Mouse (Mus musculus) 3134 (cell line): ENCODE results near the gene Crocc.
A peak's percentile ranks its signal among the peaks of the same experiment; 100 is the strongest.

ENCODE experiments used
- DNase-seq: peaks from one replicate; pipeline ENCODE4 v3.0.0-alpha.2; 2011; ENCODE audit warnings: low spot score; ENCODE audit not compliant: insufficient read length; ENCODE audit errors: extremely low read depth

Crocc gene

DNA sequence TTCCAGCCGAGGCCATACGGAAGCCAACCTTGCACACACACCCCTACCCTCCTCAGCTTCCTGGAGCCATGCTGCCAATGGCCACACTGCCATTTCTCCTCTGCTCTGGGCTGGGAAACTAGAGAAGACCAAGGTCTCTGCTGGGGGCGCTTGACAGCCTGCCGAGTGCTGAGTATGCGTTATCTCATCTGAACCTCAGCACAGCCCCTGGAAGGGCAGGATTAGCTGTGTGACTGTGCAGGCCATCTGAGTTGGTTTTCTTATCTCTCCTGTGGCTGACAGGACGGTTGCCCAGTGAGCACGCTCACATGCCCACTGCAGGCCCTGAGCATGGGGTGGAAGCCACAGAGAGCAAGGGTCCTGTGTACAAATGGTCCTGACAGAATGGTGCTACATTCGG, 8.3 kb upstream of the Crocc start:
- no peak for DNase-seq

DNA sequence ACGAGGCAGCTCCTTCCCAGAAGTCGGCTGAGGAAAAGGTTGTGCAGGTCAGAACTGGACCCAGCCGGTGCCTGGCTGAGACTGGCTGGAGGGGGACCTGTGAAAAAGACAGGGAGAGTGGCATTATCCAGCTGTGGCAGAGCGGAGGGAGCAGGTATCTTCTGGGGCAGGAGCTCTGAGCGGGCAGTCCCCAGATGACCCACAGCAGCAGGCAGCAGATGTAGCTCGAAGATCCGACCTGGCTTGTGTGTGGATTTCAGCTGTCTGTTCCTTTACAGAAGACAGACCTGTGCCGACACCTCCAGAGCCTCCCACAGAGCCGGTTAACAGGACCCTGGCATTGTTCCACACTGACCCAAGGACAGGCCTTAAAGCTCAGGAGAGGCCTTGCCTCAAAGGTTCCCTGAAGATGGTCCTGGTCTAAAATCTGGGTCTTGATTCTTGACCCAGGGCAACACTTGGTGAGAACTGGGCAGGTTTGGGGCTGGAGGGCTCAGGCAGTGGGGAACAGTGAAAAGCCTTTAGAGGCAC, 7.2 kb upstream of the Crocc start:
- no peak for DNase-seq

DNA sequence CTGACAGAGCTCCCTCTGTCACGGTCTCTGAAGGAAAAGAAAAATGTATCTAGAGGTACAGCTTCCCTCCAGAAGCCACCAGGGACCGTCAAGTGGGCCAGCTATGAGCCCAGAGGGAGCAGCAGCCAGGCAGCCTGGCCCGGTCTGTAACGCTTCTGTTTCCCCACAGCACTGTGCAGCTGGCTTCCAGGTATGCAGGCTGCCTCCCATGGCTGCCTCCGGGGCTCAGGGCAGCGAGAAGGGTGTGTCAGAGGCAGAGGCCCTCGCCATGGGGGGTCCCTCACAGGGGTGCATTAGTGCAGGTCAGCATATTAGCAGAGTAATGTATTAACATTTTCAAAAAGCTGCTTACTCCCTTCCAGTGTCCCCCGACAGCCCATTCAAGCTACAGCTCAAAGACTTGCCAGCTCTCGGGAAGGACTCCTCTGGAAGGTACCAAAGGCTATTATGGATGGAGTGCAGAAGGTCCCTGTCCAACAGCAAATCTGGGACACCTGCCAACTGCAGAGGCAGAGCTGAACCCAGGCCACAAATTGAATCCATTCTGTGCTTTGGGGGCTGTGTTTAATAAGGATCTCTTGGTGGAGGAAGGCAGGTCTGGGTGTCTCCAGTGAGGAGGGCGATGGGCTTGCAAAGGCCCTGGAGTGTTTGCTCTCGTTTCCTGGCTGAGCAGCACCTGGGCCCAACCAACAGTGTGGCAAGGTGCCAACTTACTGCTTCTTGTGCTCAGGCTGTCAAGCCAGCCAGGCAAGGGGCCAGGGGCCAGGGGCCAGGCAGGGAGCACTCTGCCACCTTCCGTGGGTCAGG, 6.6 kb upstream of the Crocc start:
- no peak for DNase-seq

DNA sequence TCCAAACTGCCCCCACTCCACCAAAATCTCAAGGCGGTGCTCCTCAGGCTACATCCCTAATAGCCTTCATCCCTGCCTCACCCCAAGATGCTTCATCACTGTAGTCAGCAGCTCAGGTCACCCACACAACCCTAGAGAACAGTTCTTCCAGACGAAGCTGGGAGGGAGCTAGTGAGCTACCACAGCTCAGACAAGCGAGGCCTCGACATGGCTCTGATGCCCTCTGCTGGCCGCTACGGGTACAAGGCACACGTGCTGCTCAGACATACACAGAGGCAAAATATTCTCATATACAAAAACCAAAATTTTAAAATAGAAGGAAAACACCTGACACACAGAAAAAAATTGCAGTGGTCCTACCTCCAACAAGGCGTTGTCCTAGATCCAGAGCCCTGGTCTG, 4.8 kb upstream of the Crocc start:
- DNase-seq: peak; percentile 57

DNA sequence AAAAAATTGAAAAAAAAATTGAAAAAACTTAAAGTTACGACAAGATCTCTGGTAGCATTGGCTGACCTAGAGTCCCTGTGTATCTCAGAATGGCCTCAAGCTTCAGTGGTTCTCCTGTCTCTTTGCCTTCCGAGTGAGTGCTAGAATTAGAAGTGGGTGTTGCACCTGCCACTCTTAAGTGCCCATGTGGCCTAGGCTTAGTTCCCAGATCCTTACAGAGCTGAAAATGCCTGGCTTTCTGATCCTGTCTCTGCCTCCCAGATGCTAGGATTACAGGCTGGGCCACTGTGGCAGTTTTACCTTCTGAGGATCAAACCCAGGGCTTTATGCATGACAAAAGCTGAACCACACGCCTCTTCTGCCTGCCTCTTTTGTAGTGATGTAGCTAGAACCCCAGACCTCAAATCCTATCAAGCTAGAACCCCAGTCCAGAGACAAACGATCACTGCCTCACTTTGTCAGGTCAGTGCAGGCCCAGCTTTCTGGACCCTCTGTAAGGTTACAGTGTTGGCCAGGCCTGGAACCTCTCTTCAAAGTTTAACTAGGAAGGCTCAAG, 3.8 kb upstream of the Crocc start:
- DNase-seq: no peak

DNA sequence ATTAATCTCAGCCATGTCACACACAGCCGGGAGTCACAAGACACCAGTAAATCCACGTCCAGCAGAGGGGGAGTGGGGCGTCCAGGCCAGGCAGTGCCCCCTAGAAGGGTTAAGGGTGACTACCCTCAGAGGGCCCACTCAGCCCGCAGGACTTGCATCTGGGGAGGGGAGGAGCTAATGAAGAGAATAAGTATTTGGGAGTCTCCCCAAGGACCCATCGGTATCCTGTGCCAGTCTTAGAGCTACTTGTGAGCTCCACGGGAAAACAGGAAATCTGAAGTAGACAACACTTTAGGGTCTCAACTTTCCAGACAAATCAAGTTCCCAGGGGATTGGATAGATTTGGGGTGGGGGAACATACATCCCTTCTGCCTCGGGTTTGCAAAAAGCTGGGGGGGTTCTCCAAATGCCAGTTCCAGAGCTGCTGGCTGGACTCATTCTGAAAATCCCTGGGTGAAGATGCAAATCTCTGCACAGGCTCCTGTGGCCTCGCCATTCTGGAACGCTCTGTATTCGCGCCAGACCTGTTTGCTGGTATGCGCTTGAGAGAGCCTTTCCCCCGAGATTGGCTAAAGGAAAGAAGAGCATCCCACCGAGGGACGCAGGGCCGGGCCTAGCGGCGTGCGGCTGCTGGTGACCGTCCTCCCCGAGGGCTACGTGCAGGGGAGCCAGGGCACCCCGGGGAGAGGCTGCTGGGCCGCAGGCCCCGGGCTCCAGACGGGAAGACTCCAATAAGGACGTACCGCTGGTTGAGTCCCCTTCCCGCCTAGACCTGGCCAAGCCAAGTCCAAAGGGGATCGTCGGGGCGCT, 529 bp downstream of the Crocc start:
- no peak for DNase-seq

DNA sequence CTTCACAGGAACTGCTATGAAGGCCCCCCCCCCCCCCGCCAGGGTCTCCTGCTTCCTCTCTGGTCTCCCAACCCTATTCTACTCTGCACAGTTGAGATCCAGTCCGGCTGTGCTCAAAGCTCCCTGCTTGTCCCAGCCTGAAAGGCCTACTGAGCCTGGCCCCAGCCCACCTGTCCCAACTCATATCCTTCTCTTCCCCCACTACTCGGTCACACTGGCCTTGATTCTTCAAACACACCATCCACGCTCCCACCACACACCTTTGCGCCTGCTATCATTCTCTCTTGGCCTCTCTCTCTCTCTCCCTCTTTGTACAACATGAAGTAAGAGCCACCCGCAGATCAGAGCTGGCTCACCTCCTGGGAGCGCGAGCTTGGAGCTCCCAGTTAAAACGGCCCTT, 1.5 kb downstream of the Crocc start:
- DNase-seq: no peak

DNA sequence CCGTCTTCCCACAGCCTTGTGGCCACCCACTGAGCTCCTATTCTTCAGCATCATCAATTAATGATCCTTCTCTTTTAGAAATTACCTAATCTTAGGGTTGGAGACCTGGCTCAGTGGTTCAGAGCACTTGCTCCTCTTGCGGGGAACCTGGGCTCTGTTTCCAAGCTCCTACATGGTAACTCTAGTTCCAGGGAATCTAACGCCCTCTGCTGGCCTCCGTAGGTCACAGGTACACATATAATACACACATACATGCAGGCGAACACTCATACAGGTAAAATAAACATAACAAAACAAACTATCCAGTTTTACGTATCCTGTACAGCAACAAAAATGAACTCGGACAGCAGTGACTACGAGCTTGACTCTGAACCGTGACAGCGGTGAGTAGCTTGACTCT, 3.4 kb downstream of the Crocc start:
- DNase-seq: no peak

DNA sequence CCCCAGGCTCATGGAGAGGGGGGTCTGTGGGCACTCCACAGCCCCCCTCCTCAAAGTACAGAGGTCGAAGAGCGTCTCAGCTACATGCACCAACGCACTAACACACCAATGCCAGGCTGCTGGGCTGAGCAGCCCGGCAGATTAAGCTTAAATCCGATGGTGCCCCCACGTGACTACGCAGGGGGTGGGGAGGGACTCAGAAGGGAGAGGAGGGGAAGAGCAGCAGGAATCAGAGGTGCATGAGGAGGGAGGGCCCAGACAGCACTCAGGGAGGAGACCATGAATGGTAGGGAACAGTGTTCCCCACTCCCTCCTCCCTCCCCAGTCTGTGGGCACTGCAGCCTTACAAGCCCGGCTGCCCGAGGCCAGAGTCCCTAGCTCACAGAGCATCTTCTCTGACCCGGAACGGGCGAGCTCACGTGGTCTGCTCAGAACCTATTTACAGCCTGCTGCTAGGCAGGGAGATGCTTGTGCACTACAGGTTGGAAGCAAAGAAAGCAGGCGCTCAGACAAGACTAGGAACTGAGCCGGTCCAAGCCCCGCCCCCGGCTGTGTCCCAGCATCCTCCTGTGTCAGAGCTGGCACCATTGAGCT, 6.7 kb downstream of the Crocc start:
- no peak for DNase-seq

DNA sequence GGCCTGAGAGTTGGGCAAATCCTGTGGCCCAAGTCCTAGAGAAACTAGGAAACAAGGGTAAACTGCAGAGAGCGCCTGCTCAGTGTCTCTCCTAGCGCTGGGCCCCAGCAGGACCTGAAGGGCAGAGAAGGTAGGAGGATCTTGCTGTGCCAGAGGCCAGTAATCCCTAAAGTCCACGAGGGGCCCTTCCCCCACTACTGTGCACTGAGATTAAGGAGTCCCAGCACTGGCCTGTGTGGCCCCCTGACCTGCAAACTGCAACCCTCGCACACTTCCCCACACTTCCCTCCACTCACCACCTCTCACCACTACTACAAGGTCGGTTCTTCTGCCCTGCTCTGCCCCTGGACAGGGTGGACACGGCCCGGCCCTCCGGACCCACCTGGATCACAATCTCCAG, 7.2 kb downstream of the Crocc start:
- DNase-seq: no peak

DNA sequence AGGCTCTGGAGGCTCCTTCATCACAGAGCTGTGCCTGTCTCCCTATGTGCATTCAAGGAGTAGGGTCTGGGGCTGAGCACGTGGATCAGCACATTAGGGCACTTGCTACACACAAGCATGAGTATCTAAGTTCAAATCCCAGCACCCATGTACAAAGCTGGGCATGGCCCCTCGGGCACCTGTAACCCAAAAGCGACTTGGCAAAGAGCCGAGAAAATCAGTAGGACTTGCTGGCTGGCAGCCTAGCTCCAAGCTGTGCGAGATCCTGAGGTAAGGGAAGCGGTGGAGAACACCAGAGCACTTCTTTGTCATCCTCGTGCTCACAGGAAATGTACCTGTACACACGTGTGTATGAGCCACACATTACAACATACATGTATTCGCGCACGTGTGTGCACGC, 7.9 kb downstream of the Crocc start:
- DNase-seq: no peak

DNA sequence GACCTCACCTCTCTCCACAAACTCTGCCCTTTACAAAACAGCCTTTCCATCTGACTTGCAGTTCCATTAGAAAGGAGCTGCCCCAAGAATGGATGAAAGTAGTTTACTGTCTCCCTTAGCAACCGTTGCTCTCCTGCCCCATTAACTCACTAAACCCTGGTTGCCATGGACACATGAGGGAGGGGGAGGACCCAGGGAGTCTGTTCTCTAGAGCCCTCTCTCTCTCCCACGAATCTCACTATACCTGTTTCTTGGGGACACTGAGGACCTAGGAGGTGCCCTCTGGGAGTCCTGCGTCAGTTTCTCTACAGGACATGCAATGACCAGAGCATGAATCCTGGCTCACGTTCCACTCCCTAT, 10.9 kb downstream of the Crocc start:
- no peak for DNase-seq

DNA sequence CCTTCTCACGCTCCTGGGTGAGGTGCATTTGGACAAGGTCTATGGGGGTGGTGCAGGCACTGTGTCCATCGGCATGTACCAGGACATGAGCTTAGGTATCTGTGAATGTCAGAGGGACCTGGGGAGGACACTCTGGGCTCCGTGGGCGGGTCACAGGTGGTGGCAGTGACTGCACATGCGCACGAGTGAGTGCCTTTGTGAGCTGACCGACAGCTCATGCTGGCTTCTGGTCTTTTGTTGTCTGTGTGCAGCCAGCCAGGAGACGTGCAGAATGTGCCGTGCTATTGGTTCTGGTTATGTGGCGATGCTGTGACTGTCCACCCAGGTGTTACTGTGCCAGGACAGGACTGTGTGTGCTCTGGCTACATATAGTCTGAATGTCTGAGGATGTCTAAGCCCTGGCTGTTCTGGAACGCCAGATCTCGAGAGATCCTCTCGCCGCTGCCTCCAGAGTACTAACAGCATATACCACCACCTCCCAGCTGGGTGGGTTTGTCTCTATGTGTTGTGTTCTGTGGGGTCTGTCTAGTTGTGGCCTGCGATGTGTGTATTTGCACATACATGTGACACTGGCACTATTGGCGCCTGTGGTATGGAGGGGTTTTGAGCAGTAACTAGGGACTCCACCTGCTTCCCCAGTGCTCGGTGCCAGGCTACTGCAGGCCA, 11.4 kb downstream of the Crocc start:
- DNase-seq: no peak

DNA sequence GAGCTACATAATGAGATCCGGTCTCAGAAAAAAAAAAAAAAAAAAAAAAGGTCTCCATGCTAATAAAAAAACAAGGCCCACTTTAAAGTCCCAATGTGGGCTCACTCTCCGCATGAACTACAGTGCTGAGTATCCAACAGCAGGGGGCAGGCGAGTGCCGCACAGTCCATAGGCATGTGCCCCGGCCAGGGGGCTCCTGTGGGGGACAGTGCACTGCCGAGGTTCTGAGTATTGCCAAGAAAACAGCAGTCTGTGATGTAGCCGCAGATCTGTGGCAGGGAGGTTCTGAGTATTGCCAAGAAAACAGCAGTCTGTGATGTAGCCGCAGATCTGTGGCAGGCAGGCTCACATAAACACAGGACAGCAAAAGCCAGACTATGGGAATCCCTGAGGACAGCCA, 15.5 kb downstream of the Crocc start:
- no peak for DNase-seq

DNA sequence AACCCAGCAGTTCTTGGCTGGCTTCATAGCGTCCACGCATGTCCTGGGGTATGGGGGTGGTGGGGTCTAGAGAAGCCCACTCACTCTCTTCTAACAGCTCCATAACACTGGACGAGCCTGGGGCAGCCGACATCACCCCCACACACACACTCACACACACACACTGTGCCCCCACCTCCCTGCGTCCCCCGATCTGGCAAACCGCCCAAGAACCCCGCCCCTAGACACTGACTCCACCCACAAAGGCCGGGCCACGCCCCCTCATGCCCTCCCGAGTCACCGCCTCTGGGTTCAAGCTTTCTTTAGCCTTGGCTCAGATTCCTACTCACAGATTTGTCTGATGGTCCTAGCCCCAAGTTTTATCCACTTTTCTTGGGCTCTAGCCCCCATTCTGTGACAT, 19.2 kb downstream of the Crocc start:
- no peak for DNase-seq

DNA sequence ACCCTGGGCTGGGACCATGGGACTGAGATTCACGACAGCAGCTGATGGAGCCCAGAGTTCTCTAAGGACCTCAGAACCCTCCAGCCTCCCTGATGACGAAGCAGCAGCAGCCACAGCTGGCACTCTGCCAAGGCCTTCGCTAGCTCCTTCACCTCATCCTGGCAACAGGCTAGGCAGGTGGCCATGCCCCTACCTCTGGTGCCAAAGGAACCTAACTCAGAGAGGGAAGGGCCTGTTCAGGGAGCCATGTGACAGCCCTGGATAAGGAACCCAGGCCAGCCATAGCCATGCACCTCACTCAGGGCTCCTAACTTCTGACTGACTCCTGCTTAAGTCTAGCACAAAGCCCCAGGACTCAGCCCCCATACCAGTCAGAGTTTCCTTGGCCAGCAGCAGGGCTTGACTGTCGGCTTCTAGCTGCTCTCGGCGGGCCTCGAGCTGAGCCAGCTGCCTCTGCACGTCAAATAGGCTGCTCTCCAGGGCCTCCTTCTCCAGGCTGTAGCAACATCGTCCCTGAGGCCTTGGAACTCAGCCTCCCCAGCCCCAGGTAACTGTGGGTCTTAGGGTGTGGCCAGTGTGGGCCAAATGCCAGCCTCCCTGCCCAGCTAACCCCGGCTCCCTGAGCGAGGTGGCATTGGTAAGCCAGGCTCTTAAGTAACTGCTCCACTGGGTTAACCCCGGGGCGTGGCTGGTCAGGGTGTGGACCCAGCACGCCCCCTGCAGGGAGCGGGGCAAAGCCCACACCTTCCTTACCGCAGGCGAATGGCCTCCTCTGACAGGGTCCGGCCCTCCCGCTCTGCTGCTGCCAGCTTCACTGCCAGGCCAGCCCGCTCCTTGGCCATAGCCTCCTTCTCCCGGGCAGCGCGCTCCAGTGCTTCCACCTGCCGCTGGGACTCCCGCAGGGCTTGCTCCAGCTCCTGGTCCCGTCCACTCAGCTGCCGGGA, 26.5 kb downstream of the Crocc start:
- peak; percentile 69 for DNase-seq

DNA sequence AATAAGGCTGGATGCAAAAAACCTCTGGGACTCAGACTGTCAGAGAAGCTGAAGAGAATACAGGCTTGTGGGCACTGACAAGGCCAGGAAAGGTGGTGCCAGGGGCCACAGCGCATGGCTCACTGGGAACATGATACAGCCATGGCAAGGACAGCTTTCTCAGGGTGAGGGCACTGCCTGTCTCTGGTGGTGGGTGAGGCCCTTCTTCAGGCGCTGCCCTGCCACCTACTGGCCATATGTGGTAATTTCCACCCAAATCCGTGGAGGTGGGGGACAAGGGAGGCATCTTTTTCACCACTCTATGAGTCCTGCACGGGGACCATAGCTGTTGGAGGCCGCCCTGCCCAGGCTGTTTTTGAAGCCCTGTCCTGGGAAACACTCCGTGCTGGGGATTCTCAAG, 28.6 kb downstream of the Crocc start:
- peak; percentile 53 for DNase-seq

DNA sequence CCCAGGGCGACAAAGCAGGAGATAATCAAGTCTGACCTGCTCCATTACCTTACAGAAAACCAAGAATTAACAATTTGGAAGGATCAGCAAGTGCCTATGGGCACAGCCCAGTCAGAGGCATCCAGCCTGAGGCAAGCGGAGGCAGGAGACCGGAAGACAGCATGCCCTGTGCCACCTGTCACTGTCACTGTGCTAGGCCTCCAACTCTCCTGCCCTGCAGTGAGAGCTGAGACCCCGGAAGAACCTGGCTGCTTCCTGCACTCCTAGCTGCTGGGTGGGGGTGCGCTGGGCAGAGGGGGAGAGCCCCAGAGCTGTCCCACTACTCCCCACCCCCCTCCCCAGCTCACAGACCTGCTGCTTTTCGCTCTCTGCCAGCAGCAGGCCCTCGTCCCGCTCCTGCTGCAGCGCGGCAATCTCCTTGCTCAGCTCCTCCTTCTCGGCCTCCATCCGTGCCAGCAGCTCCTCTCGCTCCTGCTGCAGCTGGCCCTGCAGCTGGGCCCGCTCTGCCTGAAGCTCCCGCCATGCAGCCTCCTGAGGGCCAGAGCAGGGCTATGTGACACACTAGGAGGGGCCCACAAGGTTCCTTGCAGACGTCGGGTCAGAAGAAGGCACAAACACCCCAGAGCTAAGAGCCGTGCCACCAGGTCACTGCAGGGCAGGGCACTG, 29.7 kb downstream of the Crocc start:
- DNase-seq: no peak

DNA sequence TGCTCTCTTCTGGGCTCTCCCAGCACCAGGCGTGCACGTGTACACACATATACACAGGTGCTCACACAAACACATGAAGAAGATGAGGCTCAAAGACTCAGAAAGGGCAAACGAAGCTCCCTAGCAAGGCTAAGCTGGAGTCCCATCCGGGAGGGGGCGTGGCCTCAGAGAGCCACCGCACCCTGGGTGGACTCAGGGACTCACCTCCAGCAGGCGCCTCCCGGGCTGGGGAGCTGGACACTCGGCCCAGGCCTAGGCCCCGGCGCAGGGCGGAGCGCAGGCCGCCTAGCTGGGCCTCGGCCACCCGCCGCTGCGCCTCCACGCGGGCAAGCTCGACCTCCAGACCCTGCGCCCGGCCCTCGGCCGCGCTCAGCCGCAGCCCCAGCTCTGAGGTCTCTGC, 35.4 kb downstream of the Crocc start:
- DNase-seq: no peak
